Mouse (Mus musculus): ENCODE results near the gene Myo1d. TPM values are rescaled to one million over a fixed set of nuclear protein-coding genes. Genes with fewer than 3 reads are reported as not detected.

The Myo1d gene
- polyA plus RNA-seq, 2 experiments: 3.3 to 7.5 TPM

DNA sequence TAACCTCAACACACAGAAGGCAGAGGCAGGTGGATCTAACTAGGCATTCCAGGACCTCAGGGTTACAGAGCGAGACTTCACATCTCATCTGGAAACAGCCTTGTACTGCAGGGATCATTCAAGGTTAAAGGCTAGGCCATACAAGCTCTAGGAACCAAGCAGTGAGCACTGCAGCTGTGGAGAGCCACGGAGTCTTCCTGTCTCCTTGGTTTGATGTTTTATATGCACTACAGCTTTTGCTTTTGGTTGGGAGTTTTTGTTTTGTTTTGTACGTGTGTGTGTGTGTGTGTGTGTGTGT, 12.6 kb downstream of the Myo1d start:
- H3K9ac ChIP-seq (replicated peaks): no peak overlapping the region
- 49% methylated on average over 3 of the region's 3 CpGs for WGBS (ENCODE audit: insufficient replicate concordance)
- H3K36me3 ChIP-seq (replicated peaks; ENCODE audit: control insufficient read depth, insufficient read depth, low read depth): no peaks in the 10 kb centered on the region
- peaks cover 0 to 2% of the 10 kb centered on the region in 2 experiments; a peak in 1 of 4 replicates for H3K4me1 ChIP-seq (replicated peaks; ENCODE audit: control insufficient read depth in 2 of 2, insufficient read depth in 2 of 2, low read length in 1 of 2)
- no peaks in the 10 kb centered on the region for H3K27me3 ChIP-seq (ENCODE audit: control insufficient read depth, insufficient read depth, low read length)
- no peak for TF ChIP-seq EP300 (IDR thresholded peaks at IDR 0.05; ENCODE audit: low read depth)
- no peak for TF ChIP-seq CTCF (IDR thresholded peaks at IDR 0.05; ENCODE audit: low read depth)
- no peak overlapping the region for H3K4me2 ChIP-seq (ENCODE audit: low read depth)
- DNase-seq (ENCODE audit: low read depth in 3 of 3, low spot score in 3 of 3) (no peak), ATAC-seq (ENCODE audit: insufficient read depth) (no peak)
- no peak overlapping the region for H3K4me3 ChIP-seq (ENCODE audit: insufficient read depth in 1 of 2, low read depth in 2 of 2, low read length in 2 of 2)
- H3K9me3 ChIP-seq (ENCODE audit: control insufficient read depth, low read length): no peaks in the 10 kb centered on the region
- H3K27ac ChIP-seq: no peak overlapping the region

DNA sequence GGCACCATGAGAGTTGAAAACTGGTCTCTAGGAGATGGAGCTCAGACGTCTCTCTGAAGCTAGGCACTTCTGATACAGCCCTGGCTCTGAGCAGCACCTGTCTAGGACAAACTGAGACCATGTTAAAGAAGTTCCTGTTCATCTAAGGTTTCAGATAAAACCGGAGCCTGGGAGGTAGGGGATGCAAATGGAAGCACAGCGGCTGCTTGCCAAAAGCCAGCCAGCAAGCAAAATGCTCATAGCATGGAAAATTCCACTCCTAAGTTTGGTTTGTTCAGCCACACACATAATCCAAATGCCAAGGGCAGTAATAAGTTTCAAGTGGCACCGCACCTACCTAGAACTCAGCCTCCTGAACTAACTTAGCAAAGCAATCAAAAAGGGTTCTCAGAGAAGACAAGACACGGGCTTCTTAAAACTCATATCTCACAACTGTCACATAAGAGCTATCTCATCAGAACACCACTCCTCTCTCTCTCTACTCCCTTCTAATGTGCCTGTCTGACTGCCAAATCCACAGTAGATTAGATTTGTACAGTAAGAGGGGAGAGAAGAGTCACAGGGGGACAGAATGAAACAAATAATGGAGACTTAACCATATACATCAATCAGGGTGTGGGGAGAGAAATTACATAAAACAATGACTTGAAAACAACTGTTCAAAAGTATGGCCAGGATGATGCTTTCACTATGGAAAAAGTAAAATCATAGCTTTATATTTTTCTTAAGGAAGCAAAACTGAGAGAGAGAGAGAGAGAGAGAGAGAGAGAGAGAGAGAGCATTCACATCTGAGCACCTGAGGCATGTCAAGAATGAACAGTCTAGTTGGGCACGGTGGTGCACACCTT, 13.1 kb downstream of the Myo1d start:
- Histone ChIP-seq H3K4me1 (replicated peaks; ENCODE audit: control insufficient read depth in 2 of 2, insufficient read depth in 2 of 2, low read length in 1 of 2) (peaks cover 0 to 2% of the 10 kb centered on the region in 2 experiments; a peak in 1 of 4 replicates), H3K9me3 (ENCODE audit: control insufficient read depth, low read length) (no peaks in the 10 kb centered on the region), H3K27ac (no peak overlapping the region), H3K4me3 (ENCODE audit: insufficient read depth in 1 of 2, low read depth in 2 of 2, low read length in 2 of 2) (no peak overlapping the region), H3K4me2 (ENCODE audit: low read depth) (no peak overlapping the region), H3K9ac (replicated peaks) (no peak overlapping the region), H3K36me3 (replicated peaks; ENCODE audit: control insufficient read depth, insufficient read depth, low read depth) (no peaks in the 10 kb centered on the region), H3K27me3 (ENCODE audit: control insufficient read depth, insufficient read depth, low read length) (no peaks in the 10 kb centered on the region)
- WGBS (ENCODE audit: insufficient replicate concordance): 56% methylated on average over 6 of the region's 6 CpGs
- no peak for TF ChIP-seq CTCF (IDR thresholded peaks at IDR 0.05; ENCODE audit: low read depth)
- TF ChIP-seq EP300 (IDR thresholded peaks at IDR 0.05; ENCODE audit: low read depth): no peak
- ATAC-seq (ENCODE audit: insufficient read depth) (no peak), DNase-seq (ENCODE audit: low read depth in 3 of 3, low spot score in 3 of 3) (no peak)

DNA sequence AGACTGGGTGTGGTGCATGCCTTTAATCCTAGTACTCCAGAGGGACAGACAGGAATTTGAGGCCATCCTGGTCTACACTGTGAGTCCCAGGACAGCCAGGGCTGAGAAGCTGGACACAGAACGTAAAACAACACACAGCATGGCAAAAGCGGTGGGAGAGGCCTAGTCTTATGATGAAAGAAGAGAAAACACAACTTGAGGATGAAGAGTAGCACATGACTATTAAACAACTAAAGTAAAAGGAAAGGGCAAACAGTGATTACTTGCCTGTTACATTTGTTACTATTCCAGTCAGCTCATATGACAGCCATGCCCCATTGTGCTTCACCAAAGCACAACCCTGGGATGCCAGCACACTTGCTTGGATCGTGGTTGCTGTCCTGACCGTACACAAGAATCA, 13.8 kb downstream of the Myo1d start:
- Histone ChIP-seq H3K27me3 (ENCODE audit: control insufficient read depth, insufficient read depth, low read length) (no peaks in the 10 kb centered on the region), H3K27ac (no peak overlapping the region), H3K36me3 (replicated peaks; ENCODE audit: control insufficient read depth, insufficient read depth, low read depth) (no peaks in the 10 kb centered on the region), H3K4me2 (ENCODE audit: low read depth) (no peak overlapping the region), H3K9ac (replicated peaks) (no peak overlapping the region), H3K9me3 (ENCODE audit: control insufficient read depth, low read length) (no peaks in the 10 kb centered on the region), H3K4me1 (replicated peaks; ENCODE audit: control insufficient read depth in 2 of 2, insufficient read depth in 2 of 2, low read length in 1 of 2) (peaks cover 0 to 2% of the 10 kb centered on the region in 2 experiments; a peak in 1 of 4 replicates), H3K4me3 (ENCODE audit: insufficient read depth in 1 of 2, low read depth in 2 of 2, low read length in 2 of 2) (no peak overlapping the region)
- TF ChIP-seq CTCF (IDR thresholded peaks at IDR 0.05; ENCODE audit: low read depth): no peak
- TF ChIP-seq EP300 (IDR thresholded peaks at IDR 0.05; ENCODE audit: low read depth): no peak
- no peak for DNase-seq (ENCODE audit: low read depth in 3 of 3, low spot score in 3 of 3)
- WGBS (ENCODE audit: insufficient replicate concordance): 79% methylated on average over 4 of the region's 4 CpGs
- no peak for ATAC-seq (ENCODE audit: insufficient read depth)

DNA sequence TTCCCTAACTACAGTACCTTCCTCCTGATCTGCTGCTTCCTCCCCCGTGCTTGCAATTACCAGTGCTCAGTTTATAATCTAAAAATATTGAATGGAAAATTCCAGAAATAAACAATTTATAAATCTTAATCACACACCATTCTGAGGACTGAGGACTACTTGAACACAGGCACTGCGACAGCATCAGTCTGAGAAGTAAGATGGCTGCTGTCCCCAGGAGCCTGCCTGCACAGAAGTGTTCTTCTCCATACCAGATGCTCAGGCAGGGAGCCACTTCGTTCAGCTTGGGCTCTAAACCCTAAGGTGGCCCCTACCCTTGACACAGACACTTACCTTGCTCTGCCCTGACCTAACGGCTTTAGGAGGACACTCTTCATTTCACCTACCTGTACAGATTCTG, 17.8 kb downstream of the Myo1d start:
- H3K27ac ChIP-seq: no peak overlapping the region
- WGBS (ENCODE audit: insufficient replicate concordance): 50% methylated on average over 4 of the region's 4 CpGs

DNA sequence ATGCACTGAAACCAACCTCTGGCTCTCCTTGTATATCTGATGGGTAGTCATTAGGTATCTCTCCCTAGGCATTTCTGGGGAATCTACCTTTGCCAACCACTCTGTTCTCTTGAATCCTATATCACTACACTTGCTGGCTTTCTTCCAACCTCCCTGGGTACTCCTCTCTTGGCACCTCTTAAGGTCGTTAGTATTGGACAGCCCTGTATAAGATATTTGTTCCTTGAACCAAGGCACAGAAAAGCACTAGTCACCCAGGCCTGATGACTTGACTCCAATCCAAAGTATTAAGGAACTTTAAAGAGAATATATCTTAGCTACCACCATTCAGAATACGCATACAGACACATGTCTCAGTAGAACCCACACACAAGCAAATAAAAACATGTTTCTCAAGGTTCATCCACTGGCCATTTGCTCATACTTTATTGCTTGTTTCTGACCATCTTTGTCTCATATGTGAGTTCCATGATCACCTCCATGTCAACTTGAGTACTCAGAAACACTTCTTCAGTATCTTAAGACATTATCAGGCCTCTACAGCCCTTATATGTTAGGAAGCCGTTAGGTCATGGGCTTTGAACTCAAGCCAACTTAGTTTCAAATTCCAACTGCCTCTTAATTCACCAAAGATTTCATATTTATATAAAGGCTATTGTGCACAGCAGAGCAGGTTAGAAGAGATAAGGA, 18.4 kb downstream of the Myo1d start:
- WGBS (ENCODE audit: insufficient replicate concordance): 66% methylated on average over 3 of the region's 3 CpGs
- Histone ChIP-seq H3K9me3 (ENCODE audit: control insufficient read depth, low read length) (no peaks in the 10 kb centered on the region), H3K36me3 (replicated peaks; ENCODE audit: control insufficient read depth, insufficient read depth, low read depth) (no peaks in the 10 kb centered on the region), H3K4me2 (ENCODE audit: low read depth) (no peak overlapping the region), H3K9ac (replicated peaks) (no peak overlapping the region), H3K27me3 (ENCODE audit: control insufficient read depth, insufficient read depth, low read length) (no peaks in the 10 kb centered on the region), H3K4me3 (ENCODE audit: insufficient read depth in 1 of 2, low read depth in 2 of 2, low read length in 2 of 2) (no peak overlapping the region), H3K4me1 (replicated peaks; ENCODE audit: control insufficient read depth in 2 of 2, insufficient read depth in 2 of 2, low read length in 1 of 2) (no peaks in the 10 kb centered on the region), H3K27ac (no peak overlapping the region)
- ATAC-seq (ENCODE audit: insufficient read depth) (no peak), DNase-seq (ENCODE audit: low read depth in 3 of 3, low spot score in 3 of 3) (no peak)
- no peak for TF ChIP-seq CTCF (IDR thresholded peaks at IDR 0.05; ENCODE audit: low read depth)
- TF ChIP-seq EP300 (IDR thresholded peaks at IDR 0.05; ENCODE audit: low read depth): no peak

More for the DNA sequence above, 17.8 kb downstream of the Myo1d start:
- H3K27me3 ChIP-seq (ENCODE audit: control insufficient read depth, insufficient read depth, low read length): no peaks in the 10 kb centered on the region
- ATAC-seq (ENCODE audit: insufficient read depth) (no peak), DNase-seq (ENCODE audit: low read depth in 3 of 3, low spot score in 3 of 3) (no peak)
- H3K4me3 ChIP-seq (ENCODE audit: insufficient read depth in 1 of 2, low read depth in 2 of 2, low read length in 2 of 2): no peak overlapping the region
- H3K9me3 ChIP-seq (ENCODE audit: control insufficient read depth, low read length): no peaks in the 10 kb centered on the region
- H3K4me2 ChIP-seq (ENCODE audit: low read depth): no peak overlapping the region
- no peak overlapping the region for H3K9ac ChIP-seq (replicated peaks)
- TF ChIP-seq CTCF (IDR thresholded peaks at IDR 0.05; ENCODE audit: low read depth) (no peak), EP300 (IDR thresholded peaks at IDR 0.05; ENCODE audit: low read depth) (no peak)
- peaks cover 0 to 2% of the 10 kb centered on the region in 2 experiments; a peak in 1 of 4 replicates for H3K4me1 ChIP-seq (replicated peaks; ENCODE audit: control insufficient read depth in 2 of 2, insufficient read depth in 2 of 2, low read length in 1 of 2)
- no peaks in the 10 kb centered on the region for H3K36me3 ChIP-seq (replicated peaks; ENCODE audit: control insufficient read depth, insufficient read depth, low read depth)

Data from liver, embryonic 14.5 days (tissue).